9 mouse cellular contexts compared by ENCODE assay signal in genomic region chr8:84771000-84771687, GRCm38 (mm10). TPM values are rescaled to one million over a fixed set of nuclear protein-coding genes. Genes with fewer than 3 reads are reported as not detected.
DNase-seq lines count a peak whose midpoint lies in the region; ATAC-seq and TF ChIP-seq lines count a peak whose summit lies in the region.
"Had no signal": no experiment of that assay in that cellular context is flagged by ENCODE, and none has a peak within 500 bp of the region (broad histone marks: within the 10 kb centered on the region; RNA-seq: fewer than 3 reads in every experiment).

No protein-coding gene starts in this region.

- TF ChIP-seq CTCF in cerebellum, adult 2 months (IDR thresholded peaks at IDR 0.05; ENCODE audit: borderline replicate concordance, insufficient read depth, low read depth, low read length) = no peak
- no peak for TF ChIP-seq CTCF in left cerebral cortex, adult 2 months (IDR thresholded peaks at IDR 0.05)

- no peaks in the 10 kb centered on the region for H3K27me3 ChIP-seq in cerebellum, adult 2 months (ENCODE audit: control insufficient read depth, insufficient read depth, low read length)
- peaks cover 78% of the 10 kb centered on the region for H3K27me3 ChIP-seq in forebrain, embryonic 11.5 days (ENCODE audit: control insufficient read depth, insufficient read depth, low read length)
- H3K27me3 ChIP-seq in midbrain, embryonic 16.5 days (ENCODE audit: control insufficient read depth, insufficient read depth, low read depth, low read length) = peaks cover 37% of the 10 kb centered on the region

- peak; percentile 38 to 62 for DNase-seq in cerebellum, adult 2 months
- no peak for DNase-seq in cerebellum, adult 8-10 months
- no peak for DNase-seq in left cerebral cortex, adult 2 months (ENCODE audit: extremely low spot score in 1 of 2, low spot score in 2 of 2)
- DNase-seq in left cerebral cortex, postnatal 10 days (ENCODE audit: extremely low spot score in 1 of 2, low spot score in 2 of 2) = no peak
- DNase-seq in forebrain, embryonic 11.5 days (ENCODE audit: low spot score) = no peak
- no peak for DNase-seq in embryo, embryonic 11 days
- DNase-seq in layer of hippocampus, postnatal 36 days = no peak

- 8% methylated on average over 5 of the region's 5 CpGs for WGBS in cerebellum, adult 2 months
- WGBS in forebrain, embryonic 11.5 days = 13% methylated on average over 5 of the region's 5 CpGs
- WGBS in midbrain, embryonic 16.5 days = 36% methylated on average over 5 of the region's 5 CpGs

- no peak for TF ChIP-seq POLR2A in cerebellum, adult 2 months (IDR thresholded peaks at IDR 0.05; ENCODE audit: borderline replicate concordance, insufficient read depth, low read length)

- intact Hi-C loops in left cerebral cortex, adult 2 months (cut with DNase I) = loop anchor here (5.0 kb wide), 1 partner anchor 34 kb away; no protein-coding TSS in a partner anchor
- intact Hi-C loops in left cerebral cortex, postnatal 10 days (cut with DNase I) = no loop called here

- H3K9me3 ChIP-seq in forebrain, embryonic 11.5 days (ENCODE audit: control insufficient read depth, low read length) = no peaks in the 10 kb centered on the region
- H3K9me3 ChIP-seq in midbrain, embryonic 16.5 days (replicated peaks; ENCODE audit: control insufficient read depth, low read length, poor library complexity, severe bottlenecking) = no peaks in the 10 kb centered on the region

- peak overlapping the region; percentile 97 for H3K27ac ChIP-seq in cerebellum, adult 2 months (ENCODE audit: insufficient read depth, low read length)
- H3K27ac ChIP-seq in left cerebral cortex, adult 2 months = peak overlapping the region; percentile 96
- H3K27ac ChIP-seq in forebrain, embryonic 11.5 days (ENCODE audit: low read depth, low read length) = no peak overlapping the region
- no peak overlapping the region; the same call in 1 of the 2 replicates for H3K27ac ChIP-seq in midbrain, embryonic 16.5 days (ENCODE audit: low read length)

- peak overlapping the region; percentile 8; the same call in 1 of the 2 replicates for H3K4me2 ChIP-seq in forebrain, embryonic 11.5 days (ENCODE audit: low read depth, low read length, severe bottlenecking)
- H3K4me2 ChIP-seq in midbrain, embryonic 16.5 days (ENCODE audit: low read length) = peak overlapping the region; percentile 56

- H3K4me3 ChIP-seq in cerebellum, adult 2 months (replicated peaks; ENCODE audit: insufficient read depth, low read depth, low read length) = peak overlapping the region; percentile 83
- peak overlapping the region; percentile 63 for H3K4me3 ChIP-seq in left cerebral cortex, adult 2 months
- no peak overlapping the region for H3K4me3 ChIP-seq in forebrain, embryonic 11.5 days (ENCODE audit: low read depth, low read length)
- H3K4me3 ChIP-seq in midbrain, embryonic 16.5 days (ENCODE audit: low read depth, low read length) = peak overlapping the region; percentile 36

- no peaks in the 10 kb centered on the region for H3K36me3 ChIP-seq in forebrain, embryonic 11.5 days (ENCODE audit: control insufficient read depth, insufficient read depth, low read length)
- H3K36me3 ChIP-seq in midbrain, embryonic 16.5 days (ENCODE audit: control insufficient read depth, insufficient read depth, low read length) = no peaks in the 10 kb centered on the region

- H3K9ac ChIP-seq in forebrain, embryonic 11.5 days (ENCODE audit: low read length) = no peak overlapping the region; the same call in 1 of the 2 replicates
- peak overlapping the region; percentile 57; the same call in 1 of the 2 replicates for H3K9ac ChIP-seq in midbrain, embryonic 16.5 days (ENCODE audit: low read depth, low read length)

- peaks cover 37% of the 10 kb centered on the region for H3K4me1 ChIP-seq in cerebellum, adult 2 months (ENCODE audit: control insufficient read depth, insufficient read depth, low read length)
- peaks cover 35% of the 10 kb centered on the region for H3K4me1 ChIP-seq in forebrain, embryonic 11.5 days (replicated peaks; ENCODE audit: control insufficient read depth, insufficient read depth, low read length)
- H3K4me1 ChIP-seq in midbrain, embryonic 16.5 days (ENCODE audit: control insufficient read depth, insufficient read depth, low read length) = peaks cover 32% of the 10 kb centered on the region

- no peak for ATAC-seq in forebrain, embryonic 11.5 days (replicated peaks; ENCODE audit: low FRiP score)
- no peak for ATAC-seq in midbrain, embryonic 16.5 days

RNA-seq across cellular contexts. Expression of gene Nfix, which starts 29.0 kb away (rescaled TPM):
- 98.5 and 105 TPM in 2 replicates for polyA plus RNA-seq in cerebellum, adult 2 months (2012; rRNA removed)
- 100 to 1,000 TPM; 347 to 350 TPM for total RNA-seq in left cerebral cortex, adult 2 months (2021)
- 100 to 1,000 TPM; 397 to 441 TPM for total RNA-seq in left cerebral cortex, postnatal 10 days (2021)
- 7.7 and 8.9 TPM in 2 replicates for polyA plus RNA-seq in forebrain, embryonic 11.5 days (2014; fragmentation: Nextera tagmentation; extraction: Ambion mirVana)
- 44.1 and 55.4 TPM in 2 replicates for polyA plus RNA-seq in midbrain, embryonic 16.5 days (2015; fragmentation: Nextera tagmentation; extraction: Ambion mirVana)
- 100 to 1,000 TPM; 387 to 434 TPM for total RNA-seq in layer of hippocampus, postnatal 36 days (2021)

RNA-seq across cellular contexts. Expression of gene G430095P16Rik, which starts 48.3 kb away (rescaled TPM):
- 0.27 and 0.33 TPM in 2 replicates for polyA plus RNA-seq in cerebellum, adult 2 months (2012; rRNA removed)
- not detected for total RNA-seq in left cerebral cortex, adult 2 months (2021)
- total RNA-seq in left cerebral cortex, postnatal 10 days (2021) = under 1 TPM in 1 of 2 experiments, not detected in 1; 0.51 TPM
- polyA plus RNA-seq in forebrain, embryonic 11.5 days (2014; fragmentation: Nextera tagmentation; extraction: Ambion mirVana) = 3.0 and 3.1 TPM in 2 replicates
- polyA plus RNA-seq in midbrain, embryonic 16.5 days (2015; fragmentation: Nextera tagmentation; extraction: Ambion mirVana) = 0.80 and 1.1 TPM in 2 replicates
- not detected for total RNA-seq in layer of hippocampus, postnatal 36 days (2021)
- total RNA-seq: left cerebral cortex, postnatal 36 days had no signal

RNA-seq across cellular contexts. Expression of gene Dand5, which starts 51.5 kb away (rescaled TPM):
- polyA plus RNA-seq in cerebellum, adult 2 months (2012; rRNA removed) = 16.1 and 16.2 TPM in 2 replicates
- 10 to 100 TPM in 1 of 2 experiments, 1 to 10 TPM in 1; 9.7 to 11.1 TPM for total RNA-seq in left cerebral cortex, adult 2 months (2021)
- 1 to 10 TPM; 7.4 to 8.3 TPM for total RNA-seq in left cerebral cortex, postnatal 10 days (2021)
- 5.5 and 6.4 TPM in 2 replicates for polyA plus RNA-seq in forebrain, embryonic 11.5 days (2014; fragmentation: Nextera tagmentation; extraction: Ambion mirVana)
- polyA plus RNA-seq in midbrain, embryonic 16.5 days (2015; fragmentation: Nextera tagmentation; extraction: Ambion mirVana) = 11.7 and 12.4 TPM in 2 replicates
- total RNA-seq in layer of hippocampus, postnatal 36 days (2021) = 10 to 100 TPM in 1 of 2 experiments, 1 to 10 TPM in 1; 9.4 to 10.5 TPM

Comparison
In these comparisons a context has a peak if more than half of its experiments do, and no peak if none do; other contexts are left out.
1. DNase-seq: peak in cerebellum, adult 2 months (2 of 2); none in cerebellum, adult 8-10 months (single experiment), left cerebral cortex, adult 2 months (0 of 2), left cerebral cortex, postnatal 10 days (0 of 2), forebrain, embryonic 11.5 days (single experiment), embryo, embryonic 11 days (single experiment) and layer of hippocampus, postnatal 36 days (0 of 2).
2. H3K27ac ChIP-seq: peak in cerebellum, adult 2 months (single experiment) and left cerebral cortex, adult 2 months (single experiment); none in forebrain, embryonic 11.5 days (single experiment) and midbrain, embryonic 16.5 days (single experiment).